Mouse (Mus musculus): ENCODE measurements at regions not wholly inside any gene's neighbourhood (a gene's known extent, or its start where the extent isn't known, plus 50 kb on each side); places are given as distances from the start of the nearest gene placed in this dataset.

GRCm38 (mm10) chr7:115274836-115275235 is 531.3 kb downstream of the Insc start:
- Histone ChIP-seq H3K4me1 (ENCODE audit: control insufficient read depth, insufficient read depth, low read length) (no peaks in the 10 kb centered on the region), H3K27ac (replicated peaks; ENCODE audit: low read depth, low read length) (no peak overlapping the region)
- DNase-seq (ENCODE audit: low spot score) = no peak

GRCm38 (mm10) chr7:115290801-115291417 is 547.4 kb downstream of the Insc start:
- H3K9me3 ChIP-seq (replicated peaks; ENCODE audit: control insufficient read depth, low read length) = no peaks in the 10 kb centered on the region
- WGBS = 61% methylated on average over 7 of the region's 7 CpGs
- H3K9ac ChIP-seq (replicated peaks; ENCODE audit: low read length) = no peak overlapping the region

More at GRCm38 (mm10) chr7:115274836-115275235, 531.3 kb downstream of the Insc start:
- Histone ChIP-seq H3K4me2 (ENCODE audit: low read depth, low read length) (no peak overlapping the region), H3K27me3 (ENCODE audit: control insufficient read depth, insufficient read depth, low read length) (no peaks in the 10 kb centered on the region), H3K9me3 (replicated peaks; ENCODE audit: control insufficient read depth, low read length) (no peaks in the 10 kb centered on the region), H3K36me3 (replicated peaks; ENCODE audit: control insufficient read depth, insufficient read depth, low read depth, low read length) (no peaks in the 10 kb centered on the region), H3K4me3 (ENCODE audit: low read depth, low read length) (no peak overlapping the region), H3K9ac (replicated peaks; ENCODE audit: low read length) (no peak overlapping the region)
- ATAC-seq (replicated peaks; ENCODE audit: insufficient number of reproducible peaks, low FRiP score, low TSS enrichment, low read depth) = no peak
- WGBS = 54% methylated on average over 3 of the region's 3 CpGs

GRCm38 (mm10) chr7:115294655-115295230 is 551.2 kb downstream of the Insc start:
- H3K4me2 ChIP-seq (ENCODE audit: low read depth, low read length) = no peak overlapping the region

More at GRCm38 (mm10) chr7:115290801-115291417, 547.4 kb downstream of the Insc start:
- Histone ChIP-seq H3K27me3 (ENCODE audit: control insufficient read depth, insufficient read depth, low read length) (no peaks in the 10 kb centered on the region), H3K4me2 (ENCODE audit: low read depth, low read length) (no peak overlapping the region), H3K4me3 (ENCODE audit: low read depth, low read length) (no peak overlapping the region), H3K27ac (replicated peaks; ENCODE audit: low read depth, low read length) (no peak overlapping the region), H3K36me3 (replicated peaks; ENCODE audit: control insufficient read depth, insufficient read depth, low read depth, low read length) (no peaks in the 10 kb centered on the region), H3K4me1 (ENCODE audit: control insufficient read depth, insufficient read depth, low read length) (no peaks in the 10 kb centered on the region)
- DNase-seq (ENCODE audit: low spot score) = no peak
- ATAC-seq (replicated peaks; ENCODE audit: insufficient number of reproducible peaks, low FRiP score, low TSS enrichment, low read depth) = no peak

DNA sequence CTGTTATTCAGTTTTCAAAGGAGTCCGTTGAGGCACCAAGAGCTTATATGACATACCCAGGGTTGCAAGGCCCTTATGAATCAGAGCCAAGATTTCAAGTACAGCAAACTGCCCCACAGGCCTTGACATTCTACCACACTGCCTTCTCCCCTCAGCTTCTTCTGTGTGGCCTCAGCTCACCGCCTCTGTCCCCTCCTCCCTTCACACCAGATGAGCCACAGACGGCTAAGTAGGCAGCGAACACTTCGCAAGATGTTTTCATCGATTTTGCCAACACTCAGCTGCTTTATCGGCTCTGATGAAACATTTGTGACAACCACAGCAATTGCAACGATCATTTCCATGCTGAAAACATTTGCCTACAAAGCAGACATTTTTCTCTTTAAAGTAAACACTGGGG is 556.7 kb downstream of the Insc start:
- H3K4me3 ChIP-seq (ENCODE audit: low read depth, low read length) = no peak overlapping the region
- 86% methylated on average over 8 of the region's 8 CpGs for WGBS
- H3K27me3 ChIP-seq (ENCODE audit: control insufficient read depth, insufficient read depth, low read length) = no peaks in the 10 kb centered on the region
- H3K36me3 ChIP-seq (replicated peaks; ENCODE audit: control insufficient read depth, insufficient read depth, low read depth, low read length) = no peaks in the 10 kb centered on the region
- ATAC-seq (replicated peaks; ENCODE audit: insufficient number of reproducible peaks, low FRiP score, low TSS enrichment, low read depth) = no peak
- no peaks in the 10 kb centered on the region for H3K9me3 ChIP-seq (replicated peaks; ENCODE audit: control insufficient read depth, low read length)
- DNase-seq (ENCODE audit: low spot score) = no peak
- H3K27ac ChIP-seq (replicated peaks; ENCODE audit: low read depth, low read length) = no peak overlapping the region
- no peaks in the 10 kb centered on the region for H3K4me1 ChIP-seq (ENCODE audit: control insufficient read depth, insufficient read depth, low read length)
- H3K9ac ChIP-seq (replicated peaks; ENCODE audit: low read length) = no peak overlapping the region
- H3K4me2 ChIP-seq (ENCODE audit: low read depth, low read length) = no peak overlapping the region

More at GRCm38 (mm10) chr7:115294655-115295230, 551.2 kb downstream of the Insc start:
- 62% methylated on average over 10 of the region's 10 CpGs for WGBS
- H3K4me3 ChIP-seq (ENCODE audit: low read depth, low read length) = no peak overlapping the region
- no peaks in the 10 kb centered on the region for H3K4me1 ChIP-seq (ENCODE audit: control insufficient read depth, insufficient read depth, low read length)
- H3K9ac ChIP-seq (replicated peaks; ENCODE audit: low read length) = no peak overlapping the region
- ATAC-seq (replicated peaks; ENCODE audit: insufficient number of reproducible peaks, low FRiP score, low TSS enrichment, low read depth) (no peak), DNase-seq (ENCODE audit: low spot score) (no peak)
- no peak overlapping the region for H3K27ac ChIP-seq (replicated peaks; ENCODE audit: low read depth, low read length)
- H3K9me3 ChIP-seq (replicated peaks; ENCODE audit: control insufficient read depth, low read length) = no peaks in the 10 kb centered on the region
- no peaks in the 10 kb centered on the region for H3K27me3 ChIP-seq (ENCODE audit: control insufficient read depth, insufficient read depth, low read length)
- H3K36me3 ChIP-seq (replicated peaks; ENCODE audit: control insufficient read depth, insufficient read depth, low read depth, low read length) = no peaks in the 10 kb centered on the region

DNA sequence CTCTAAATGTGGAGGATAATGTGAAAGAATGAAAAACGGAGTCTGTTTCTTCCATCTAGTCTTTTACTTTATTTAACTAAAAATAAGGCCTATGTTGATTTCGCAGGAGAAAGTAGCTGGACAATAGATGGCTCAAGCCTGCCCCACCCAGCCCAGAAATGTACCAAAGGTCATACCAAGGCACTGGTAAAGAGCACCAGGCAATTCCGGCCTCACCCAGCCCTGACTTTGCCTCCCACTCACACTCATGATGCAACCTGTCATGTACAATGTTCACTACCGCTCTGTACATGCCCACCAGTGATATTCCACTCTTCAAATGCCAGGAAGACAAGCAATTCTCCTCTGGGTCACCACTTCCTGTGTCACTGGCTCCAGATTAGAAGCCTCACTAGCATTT is 564.9 kb downstream of the Insc start:
- Histone ChIP-seq H3K27ac (replicated peaks; ENCODE audit: low read depth, low read length) (no peak overlapping the region), H3K36me3 (replicated peaks; ENCODE audit: control insufficient read depth, insufficient read depth, low read depth, low read length) (no peaks in the 10 kb centered on the region), H3K4me3 (ENCODE audit: low read depth, low read length) (no peak overlapping the region), H3K9me3 (replicated peaks; ENCODE audit: control insufficient read depth, low read length) (no peaks in the 10 kb centered on the region), H3K9ac (replicated peaks; ENCODE audit: low read length) (no peak overlapping the region), H3K4me2 (ENCODE audit: low read depth, low read length) (no peak overlapping the region), H3K27me3 (ENCODE audit: control insufficient read depth, insufficient read depth, low read length) (no peaks in the 10 kb centered on the region), H3K4me1 (ENCODE audit: control insufficient read depth, insufficient read depth, low read length) (no peaks in the 10 kb centered on the region)
- ATAC-seq (replicated peaks; ENCODE audit: insufficient number of reproducible peaks, low FRiP score, low TSS enrichment, low read depth) (no peak), DNase-seq (ENCODE audit: low spot score) (no peak)
- 92% methylated on average over 4 of the region's 4 CpGs for WGBS

DNA sequence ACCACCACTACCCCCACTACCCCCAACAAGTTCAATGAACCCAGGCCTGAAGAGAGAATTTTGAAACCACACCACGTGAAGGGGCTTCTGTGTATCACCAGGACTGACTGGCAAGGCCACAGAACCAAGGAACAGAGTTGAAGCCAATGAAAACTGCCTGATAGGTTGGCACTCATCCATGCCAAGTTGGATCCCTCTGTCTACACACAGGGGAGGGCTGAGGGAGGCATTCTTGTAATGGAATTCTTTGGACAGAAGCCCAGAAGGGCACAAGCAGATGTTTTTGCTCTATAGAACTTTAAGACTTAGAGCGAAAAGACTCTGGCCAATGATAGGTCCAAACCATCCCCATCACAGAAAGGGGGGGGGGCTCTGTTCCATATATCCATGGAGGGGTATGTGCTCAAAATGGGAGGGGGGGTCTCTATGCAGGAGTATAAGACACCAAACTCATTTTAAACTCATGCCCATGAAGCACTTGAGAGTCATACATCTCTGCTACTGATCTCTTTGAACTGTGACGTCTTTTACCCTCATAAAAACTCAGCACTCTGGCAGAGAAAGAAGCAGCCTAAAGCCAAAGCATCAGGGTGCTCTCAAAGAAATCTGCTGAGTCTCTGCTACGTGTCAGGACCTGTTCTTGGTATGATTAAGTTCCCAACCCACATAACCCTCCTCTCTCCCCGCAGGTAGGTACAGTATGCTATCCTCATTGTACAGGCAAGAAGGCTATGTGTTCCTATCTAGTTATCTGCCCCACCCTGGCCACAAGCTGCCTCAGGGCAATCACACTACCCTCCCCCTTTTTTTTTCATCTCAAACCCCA is 567.1 kb downstream of the Insc start:
- ATAC-seq (replicated peaks; ENCODE audit: insufficient number of reproducible peaks, low FRiP score, low TSS enrichment, low read depth) = no peak
- 79% methylated on average over 5 of the region's 5 CpGs for WGBS

DNA sequence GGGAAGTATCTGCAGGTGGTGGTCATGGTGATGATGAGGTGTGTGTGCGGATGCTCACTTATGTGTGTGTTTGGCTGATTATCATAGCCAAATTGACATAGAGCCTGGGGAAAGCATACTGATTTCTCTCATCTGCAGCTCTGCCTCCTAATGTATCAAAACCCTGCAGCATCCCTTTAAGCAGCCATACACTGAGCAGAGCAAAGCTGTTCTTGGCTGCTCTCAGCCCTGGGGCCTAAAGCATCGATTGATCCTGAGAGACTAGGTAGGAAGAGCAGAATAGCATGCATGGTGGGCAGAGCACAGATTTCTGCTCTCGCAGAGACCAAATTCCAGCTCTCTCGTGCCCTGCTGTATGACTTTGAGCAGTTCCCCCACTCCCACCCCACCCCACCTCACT is 576.0 kb downstream of the Insc start:
- no peak overlapping the region for H3K27ac ChIP-seq (replicated peaks; ENCODE audit: low read depth, low read length)
- no peak overlapping the region for H3K9ac ChIP-seq (replicated peaks; ENCODE audit: low read length)
- no peaks in the 10 kb centered on the region for H3K36me3 ChIP-seq (replicated peaks; ENCODE audit: control insufficient read depth, insufficient read depth, low read depth, low read length)
- H3K4me2 ChIP-seq (ENCODE audit: low read depth, low read length) = no peak overlapping the region
- H3K4me3 ChIP-seq (ENCODE audit: low read depth, low read length) = no peak overlapping the region
- H3K27me3 ChIP-seq (ENCODE audit: control insufficient read depth, insufficient read depth, low read length) = no peaks in the 10 kb centered on the region
- no peak for ATAC-seq (replicated peaks; ENCODE audit: insufficient number of reproducible peaks, low FRiP score, low TSS enrichment, low read depth)
- H3K9me3 ChIP-seq (replicated peaks; ENCODE audit: control insufficient read depth, low read length) = no peaks in the 10 kb centered on the region
- 79% methylated on average over 4 of the region's 4 CpGs for WGBS
- no peaks in the 10 kb centered on the region; the same call in 1 of the 2 replicates for H3K4me1 ChIP-seq (ENCODE audit: control insufficient read depth, insufficient read depth, low read length)
- no peak for DNase-seq (ENCODE audit: low spot score)

More for the DNA sequence above, 567.1 kb downstream of the Insc start:
- Histone ChIP-seq H3K27ac (replicated peaks; ENCODE audit: low read depth, low read length) (no peak overlapping the region), H3K36me3 (replicated peaks; ENCODE audit: control insufficient read depth, insufficient read depth, low read depth, low read length) (no peaks in the 10 kb centered on the region), H3K4me2 (ENCODE audit: low read depth, low read length) (no peak overlapping the region), H3K4me3 (ENCODE audit: low read depth, low read length) (no peak overlapping the region), H3K27me3 (ENCODE audit: control insufficient read depth, insufficient read depth, low read length) (no peaks in the 10 kb centered on the region), H3K9me3 (replicated peaks; ENCODE audit: control insufficient read depth, low read length) (no peaks in the 10 kb centered on the region), H3K9ac (replicated peaks; ENCODE audit: low read length) (no peak overlapping the region), H3K4me1 (ENCODE audit: control insufficient read depth, insufficient read depth, low read length) (no peaks in the 10 kb centered on the region)
- no peak for DNase-seq (ENCODE audit: low spot score)

- 77% methylated on average over 5 of the region's 5 CpGs for WGBS
- no peaks in the 10 kb centered on the region for H3K9me3 ChIP-seq (replicated peaks; ENCODE audit: control insufficient read depth, low read length)
- H3K27ac ChIP-seq (replicated peaks; ENCODE audit: low read depth, low read length) = no peak overlapping the region
- no peak overlapping the region for H3K9ac ChIP-seq (replicated peaks; ENCODE audit: low read length)
- DNase-seq (ENCODE audit: low spot score) (no peak), ATAC-seq (replicated peaks; ENCODE audit: insufficient number of reproducible peaks, low FRiP score, low TSS enrichment, low read depth) (no peak)
- no peak overlapping the region for H3K4me2 ChIP-seq (ENCODE audit: low read depth, low read length)
- H3K4me3 ChIP-seq (ENCODE audit: low read depth, low read length) = no peak overlapping the region
- no peaks in the 10 kb centered on the region; the same call in 1 of the 2 replicates for H3K4me1 ChIP-seq (ENCODE audit: control insufficient read depth, insufficient read depth, low read length)
- H3K27me3 ChIP-seq (ENCODE audit: control insufficient read depth, insufficient read depth, low read length) = no peaks in the 10 kb centered on the region
- H3K36me3 ChIP-seq (replicated peaks; ENCODE audit: control insufficient read depth, insufficient read depth, low read depth, low read length) = no peaks in the 10 kb centered on the region
Observed at GRCm38 (mm10) chr7:115322989-115323388, 579.5 kb downstream of the Insc start.
